Mouse (Mus musculus) small intestine, adult 2 months (tissue): ENCODE data around the gene Krtap5-2.

Experiments
- CTCF ChIP-seq: fragments of 200-500 bp; IDR thresholded peaks from 2 replicates; pipeline ENCODE4 v1.5.1; 2012; ENCODE audit warnings: low read depth, mild to moderate bottlenecking, control low read depth, inconsistent platforms, low read length, moderate library complexity, mixed read lengths; ENCODE audit not compliant: insufficient replicate concordance, insufficient read length; ENCODE audit errors: extremely low read depth
- POLR2A ChIP-seq: fragments of 200-500 bp; IDR thresholded peaks from 2 replicates; pipeline ENCODE4 v1.6.1; 2012; ENCODE audit warnings: low read depth, mild to moderate bottlenecking, control low read depth, inconsistent platforms, low read length, moderate library complexity

GRCm38 (mm10) chr7:142205488-142205887 is 29.7 kb upstream of the Krtap5-2 start:
- TF ChIP-seq CTCF = no peak
- no peak for TF ChIP-seq POLR2A
